Mouse (Mus musculus) CD4-positive helper T cell, adult 2 months (primary cell): ENCODE results near the gene Gm21188.
"Not testable (repeated sequence)": the region's sequence is repeated elsewhere in the genome, so short reads cannot be mapped to it uniquely, and the experiment has no call there.

ENCODE experiments used
- DNase-seq: peaks from one replicate; pipeline ENCODE4 v3.0.0-alpha.2; 2012; ENCODE audit warnings: low read depth, missing footprints, low spot score

Gm21188 gene

DNA sequence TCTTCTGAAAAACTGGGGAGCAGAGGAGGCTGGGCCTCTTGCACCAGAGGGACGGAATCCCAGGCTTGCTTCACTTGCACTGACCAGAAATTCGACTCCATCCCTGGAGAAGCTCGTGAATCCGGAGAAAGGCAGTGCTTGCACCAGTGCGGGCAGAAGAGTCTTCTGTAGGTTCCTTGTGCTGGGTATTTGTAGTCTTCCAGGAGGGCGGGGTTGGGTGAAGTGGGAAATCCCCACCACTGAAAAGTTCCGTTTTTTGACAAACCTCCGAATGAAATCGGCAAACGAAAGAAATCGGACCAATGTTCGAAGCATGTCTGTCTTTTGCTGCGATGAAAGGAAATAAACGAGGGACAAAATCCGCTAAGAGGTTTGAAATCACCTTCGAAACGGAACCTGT is 25.1 kb downstream of the Gm21188 start, which contains the start of gene Gm36079:
Gm36079 (minus strand) TSS at position 101 of the 400 bp plus-strand sequence.
- not testable (repeated sequence) for DNase-seq

GRCm38 (mm10) chr13:120026373-120026772 is 25.6 kb downstream of the Gm21188 start:
- not testable (repeated sequence) for DNase-seq

- peak; percentile 0 for DNase-seq
Observed at GRCm38 (mm10) chr13:120025576-120025975, 26.4 kb downstream of the Gm21188 start.

- DNase-seq = peak; percentile 0
Observed at GRCm38 (mm10) chr13:120025004-120025403, 27.0 kb downstream of the Gm21188 start.

DNA sequence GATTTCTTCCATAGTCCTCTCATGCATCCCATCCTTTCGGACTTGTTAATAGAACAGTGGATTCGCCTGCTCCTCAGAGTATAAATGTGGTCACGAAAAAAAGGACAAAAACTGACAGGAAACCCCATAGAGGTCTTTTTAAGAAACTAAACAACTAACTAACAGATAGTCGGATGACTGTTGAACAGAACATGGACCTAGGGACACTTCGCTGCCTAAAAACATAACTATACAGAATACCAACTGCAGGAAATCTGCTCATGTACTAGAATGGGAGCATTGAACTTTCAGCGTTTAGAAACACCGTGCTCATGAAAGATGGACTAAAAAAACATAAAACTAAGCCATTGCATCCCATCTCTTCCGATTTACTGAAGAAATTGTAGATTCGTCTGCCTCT is 27.4 kb downstream of the Gm21188 start:
- peak; percentile 0 for DNase-seq

DNA sequence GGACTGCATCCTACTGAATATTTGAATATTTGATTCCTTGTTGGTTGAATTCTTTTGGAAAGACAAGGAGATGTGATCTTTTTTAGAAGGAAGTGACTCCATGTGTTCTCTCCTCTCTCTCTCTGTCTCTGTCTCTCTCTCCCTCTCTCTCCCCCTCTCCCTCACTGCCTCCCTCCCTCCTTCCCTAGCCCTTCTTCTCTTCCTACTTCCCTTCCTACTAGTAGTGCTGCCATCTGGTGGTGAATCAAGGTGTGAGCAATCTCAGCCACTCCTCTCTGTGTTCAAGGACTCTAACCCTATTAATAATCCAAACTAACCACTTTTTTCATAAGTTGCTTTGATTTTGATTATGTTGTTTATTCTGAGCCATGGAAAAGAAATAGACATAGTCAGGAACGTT is 30.5 kb downstream of the Gm21188 start:
- peak; percentile 0 for DNase-seq

DNA sequence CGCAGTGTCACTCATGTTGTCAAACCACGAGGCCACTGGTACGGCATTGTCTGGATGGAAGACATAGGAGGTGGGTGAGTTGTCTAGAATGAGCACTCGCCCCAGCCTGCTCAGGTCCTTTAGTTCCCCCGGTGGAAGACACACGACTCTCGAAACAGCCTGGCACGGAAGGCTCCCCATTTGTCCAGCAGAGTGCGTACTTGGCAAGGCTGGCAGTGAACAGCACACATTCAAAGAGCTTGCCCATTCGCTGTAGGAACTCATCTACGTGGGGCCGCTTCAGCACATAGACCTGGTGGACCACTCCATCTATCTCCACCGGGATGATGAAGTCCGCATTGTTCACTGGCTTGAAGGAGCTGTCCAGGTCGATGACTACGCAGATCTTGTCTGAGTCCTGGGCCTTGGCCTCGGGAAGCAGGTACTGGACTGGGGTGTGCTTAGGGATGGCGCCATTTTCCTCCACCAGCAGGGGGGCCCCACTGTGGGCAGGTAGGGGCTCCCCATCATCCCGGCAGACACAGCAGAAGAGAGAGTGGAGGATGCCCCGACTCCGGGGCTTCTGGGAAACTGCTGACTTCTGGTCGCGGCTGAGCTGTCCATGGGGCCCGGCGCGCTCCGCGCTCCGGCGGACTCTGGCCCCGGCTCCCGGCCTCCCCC is 36.5 kb downstream of the Gm21188 start:
- peak; percentile 0 for DNase-seq

DNA sequence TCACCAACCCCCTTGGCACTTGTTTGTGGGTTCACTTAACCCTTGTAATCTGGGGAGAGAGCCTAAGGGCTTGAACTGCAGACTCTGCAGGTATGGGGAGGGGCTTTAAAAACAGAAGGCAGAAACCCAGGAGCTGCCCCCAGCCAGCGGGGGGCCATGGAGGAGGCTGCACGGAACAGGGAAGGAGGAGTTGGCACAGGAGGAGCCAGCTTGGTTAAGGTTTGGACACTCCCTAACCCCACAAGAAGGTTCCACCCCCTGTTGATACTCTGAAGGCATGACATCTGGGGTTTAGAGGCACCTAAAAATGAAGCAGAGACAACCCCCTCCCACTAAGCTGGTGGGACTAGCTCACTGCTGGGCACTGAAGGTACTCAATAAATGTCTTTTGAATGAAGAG is 38.0 kb downstream of the Gm21188 start:
- DNase-seq = not testable (repeated sequence)

- DNase-seq = not testable (repeated sequence)
Observed at GRCm38 (mm10) chr13:120013544-120013943, 38.5 kb downstream of the Gm21188 start.

DNA sequence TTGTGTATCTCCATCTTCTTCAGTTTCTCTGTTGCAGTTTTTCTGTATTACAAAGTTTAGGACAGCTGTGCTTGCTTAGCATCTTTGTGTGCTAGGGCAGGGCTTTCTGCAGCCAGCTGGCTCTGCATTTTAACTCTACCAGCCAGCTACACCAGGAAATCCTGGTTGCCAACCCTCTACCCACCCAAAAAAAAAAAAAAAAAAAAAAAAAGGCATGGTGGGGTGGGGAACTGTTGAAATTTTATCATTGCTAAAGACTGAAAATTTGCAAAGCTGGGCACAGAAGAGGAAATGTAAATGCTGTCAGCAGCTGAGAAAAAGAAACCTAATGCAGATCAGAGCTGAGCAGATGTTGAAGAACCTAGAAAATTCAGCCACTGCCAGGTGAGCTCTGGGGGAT is 41.9 kb downstream of the Gm21188 start:
- DNase-seq = not testable (repeated sequence)

DNA sequence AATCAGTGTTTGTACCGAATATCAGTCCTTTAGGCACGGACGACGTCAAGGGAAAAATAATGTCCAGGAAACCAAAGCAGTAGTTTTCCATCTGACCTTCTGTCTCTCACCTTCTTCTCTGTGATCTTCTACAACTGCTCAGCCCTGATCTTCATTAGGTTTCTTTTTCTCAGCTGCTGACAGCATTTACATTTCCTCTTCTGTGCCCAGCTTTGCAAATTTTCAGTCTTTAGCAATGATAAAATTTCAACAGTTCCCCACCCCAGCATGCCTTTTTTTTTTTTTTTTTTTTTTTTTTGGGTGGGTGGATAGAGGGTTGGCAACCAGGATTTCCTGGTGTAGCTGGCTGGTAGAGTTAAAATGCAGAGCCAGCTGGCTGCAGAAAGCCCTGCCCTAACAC is 52.8 kb downstream of the Gm21188 start:
- not testable (repeated sequence) for DNase-seq

- DNase-seq = not testable (repeated sequence)
Observed at GRCm38 (mm10) chr13:119998442-119999086, 53.4 kb downstream of the Gm21188 start.

- not testable (repeated sequence) for DNase-seq
Observed at GRCm38 (mm10) chr13:119991917-119992496, 60.0 kb downstream of the Gm21188 start.

DNA sequence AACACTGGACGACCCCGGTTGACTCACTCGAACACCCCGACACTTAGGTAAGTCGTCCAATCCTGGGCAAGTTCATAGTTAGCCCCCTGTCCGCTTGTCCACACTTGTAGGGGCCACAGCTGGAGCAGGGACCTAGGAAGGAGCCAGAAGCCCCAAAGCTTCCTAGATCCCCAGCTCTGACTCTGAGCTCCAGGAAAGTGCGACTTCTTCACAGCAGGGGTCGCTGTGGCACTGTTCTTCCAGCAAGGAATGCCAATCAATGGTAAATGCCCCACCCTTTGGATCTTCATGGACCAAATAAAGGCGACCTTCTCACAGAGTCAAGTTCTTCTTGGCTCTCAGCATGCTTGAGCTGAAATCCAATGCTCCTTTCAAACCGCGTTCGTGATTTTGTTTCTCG is 60.7 kb downstream of the Gm21188 start:
- DNase-seq = not testable (repeated sequence)
